Mouse (Mus musculus) heart, embryonic 14.5 days (tissue): ENCODE measurements around the gene Gm20075. TPM values are rescaled to one million over a fixed set of nuclear protein-coding genes. Genes with fewer than 3 reads are reported as not detected.

Source experiments
- ATAC-seq: fragments of 200-750 bp; cut with Nextera tagmentation; 2 replicates; pipeline ENCODE4 v1.8.0; 2017; ENCODE audit warnings: low read depth, moderate TSS enrichment; ENCODE audit not compliant: insufficient number of reproducible peaks, insufficient read depth, low FRiP score
- H3K27ac ChIP-seq, 2 experiments: fragments of 200-500 bp in 1 of 2; fragments of 300-500 bp in 1 of 2; sonication (generic) in 1 of 2; replicated peaks in 1 of 2; 2 replicates each; pipeline ENCODE4 v1.5.1; 2012 to 2014; ENCODE audit warnings: low read depth in 2 of 2, low read length in 2 of 2, control low read depth in 1 of 2, mild to moderate bottlenecking in 1 of 2, mixed read lengths in 1 of 2; ENCODE audit not compliant: control insufficient read depth in 1 of 2, insufficient read depth in 1 of 2
- H3K27me3 ChIP-seq: fragments of 300-500 bp; sonication (generic); 2 replicates; pipeline ENCODE4 v1.6.1; 2014; ENCODE audit warnings: mild to moderate bottlenecking, low read length, control low read depth; ENCODE audit not compliant: control insufficient read depth, insufficient read depth
- H3K36me3 ChIP-seq: fragments of 300-500 bp; sonication (generic); 2 replicates; pipeline ENCODE4 v1.6.1; 2014; ENCODE audit warnings: mild to moderate bottlenecking, control low read depth, low read length, mixed read lengths; ENCODE audit not compliant: control insufficient read depth, insufficient read depth
- H3K4me1 ChIP-seq, 2 experiments: fragments of 200-500 bp in 1 of 2; fragments of 300-500 bp in 1 of 2; sonication (generic) in 1 of 2; 2 replicates each; pipeline ENCODE4 v1.6.1; 2012 to 2014; ENCODE audit warnings: low read length in 2 of 2, control low read depth in 1 of 2, mixed read lengths in 1 of 2; ENCODE audit not compliant: control insufficient read depth in 2 of 2, insufficient read depth in 2 of 2
- H3K4me2 ChIP-seq: fragments of 300-500 bp; sonication (generic); 2 replicates; pipeline ENCODE4 v1.6.1; 2014; ENCODE audit warnings: mild to moderate bottlenecking, low read length
- H3K4me3 ChIP-seq, 2 experiments: fragments of 200-500 bp in 1 of 2; fragments of 300-500 bp in 1 of 2; sonication (generic) in 1 of 2; 2 replicates each; pipeline ENCODE4 v1.5.1; 2012 to 2014; ENCODE audit warnings: low read length in 2 of 2, mild to moderate bottlenecking in 2 of 2, control low read depth in 1 of 2, low read depth in 1 of 2, moderate library complexity in 1 of 2; ENCODE audit not compliant: control insufficient read depth in 1 of 2, insufficient read depth in 1 of 2
- H3K9ac ChIP-seq: fragments of 300-500 bp; sonication (generic); 2 replicates; pipeline ENCODE4 v1.6.1; 2014; ENCODE audit warnings: mild to moderate bottlenecking, low read length
- H3K9me3 ChIP-seq: fragments of 300-500 bp; sonication (generic); 2 replicates; pipeline ENCODE4 v1.6.1; 2016; ENCODE audit warnings: low read length, control low read depth; ENCODE audit not compliant: control insufficient read depth
- WGBS: fragments of 180-500 bp; shearing (Covaris S2); extraction: QIAGEN DNeasy Blood & Tissue Kit; methylation state at CpG from one replicate; pipeline ENCODE4 v1.1.7; 2014; 5-methylcytosine and 5-hydroxymethylcytosine counted together
- polyA plus RNA-seq: library from polyadenylated mRNA; unstranded; fragments of >200 nt; fragmentation: Nextera tagmentation; extraction: Ambion mirVana; gene quantifications from 2 replicates; pipeline ENCODE4 v1.2.1, GENCODE M21; 2014

The Gm20075 gene
- polyA plus RNA-seq, 1 experiment from 2014 or later, result 37.2 TPM

GRCm38 (mm10) chr13:96030368-96031223 lies 50.6 kb downstream of the Gm20075 start:
- Histone ChIP-seq H3K27ac (no peak overlapping the region), H3K4me2 (no peak overlapping the region)

More at GRCm38 (mm10) chr13:96030368-96031223, 50.6 kb downstream of the Gm20075 start:
- Histone ChIP-seq H3K4me1 (no peaks in the 10 kb centered on the region), H3K4me3 (no peak overlapping the region), H3K9me3 (no peaks in the 10 kb centered on the region), H3K27me3 (no peaks in the 10 kb centered on the region), H3K36me3 (no peaks in the 10 kb centered on the region), H3K9ac (no peak overlapping the region)
- no peak for ATAC-seq
- WGBS, result 55% methylated on average over 19 of the region's 19 CpGs

Other genes with a start within 250 kb of the Gm20075 start
- 3.5 and 3.9 TPM in 2 replicates for gene Iqgap2, start 189.5 kb downstream of the Gm20075 start, polyA plus RNA-seq
- gene Gm17190, start 678 bp upstream of the Gm20075 start, polyA plus RNA-seq, result not detected in 2 replicates
- 1.2 and 1.4 TPM in 2 replicates for gene Sv2c, start 51.2 kb upstream of the Gm20075 start, polyA plus RNA-seq